Mouse (Mus musculus): ENCODE results near the gene Hoxb5.

GRCm38 (mm10) chr11:96287411-96287810 is 15.7 kb upstream of the Hoxb5 start:
- no peak for TF ChIP-seq CTCF (IDR thresholded peaks at IDR 0.05; ENCODE audit: low read depth)
- TF ChIP-seq EP300 (optimal IDR thresholded peaks at IDR 0.05), result no peak

Data from stomach, postnatal 0 days (tissue).